Mouse (Mus musculus): ENCODE data around the gene Sema3d.

DNA sequence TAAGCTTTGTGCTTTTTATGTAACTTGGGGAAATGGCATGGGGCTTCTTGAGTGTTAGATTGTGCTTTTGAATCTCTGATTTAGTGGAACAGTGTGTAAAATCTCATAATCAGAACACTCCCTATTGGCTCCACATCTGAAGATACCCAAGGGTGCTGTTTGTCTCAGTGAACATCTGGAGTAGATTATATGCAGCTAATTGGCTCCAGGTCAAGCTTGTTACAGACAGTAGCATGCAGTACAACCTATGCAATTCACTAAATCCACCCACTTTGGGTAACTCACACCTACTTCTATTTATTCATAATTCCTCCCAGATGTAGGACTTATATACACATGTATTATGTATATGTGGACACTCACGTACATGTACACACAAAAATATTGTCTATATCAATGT, 58.6 kb downstream of the Sema3d start:
- TF ChIP-seq CTCF (conservative IDR thresholded peaks at IDR 0.05; ENCODE audit: low read length) (no peak), POU5F1 (IDR thresholded peaks at IDR 0.05; ENCODE audit: borderline replicate concordance, low read length) (no peak)
